Mouse (Mus musculus) testis, adult 2 months (tissue): Measurements from ENCODE around the gene Sppl2c.

Experiments used
- CTCF ChIP-seq: fragments of 200-500 bp; IDR thresholded peaks from 2 replicates; pipeline ENCODE4 v1.5.1; 2012; ENCODE audit warnings: low read depth, mild to moderate bottlenecking, inconsistent platforms, low read length, moderate library complexity; ENCODE audit not compliant: control insufficient read depth, insufficient read depth, insufficient replicate concordance
- POLR2A ChIP-seq: fragments of 200-500 bp; IDR thresholded peaks from 2 replicates; pipeline ENCODE4 v1.6.1; 2012; ENCODE audit warnings: low read depth, mild to moderate bottlenecking, inconsistent platforms, low read length, moderate library complexity; ENCODE audit not compliant: control insufficient read depth

DNA sequence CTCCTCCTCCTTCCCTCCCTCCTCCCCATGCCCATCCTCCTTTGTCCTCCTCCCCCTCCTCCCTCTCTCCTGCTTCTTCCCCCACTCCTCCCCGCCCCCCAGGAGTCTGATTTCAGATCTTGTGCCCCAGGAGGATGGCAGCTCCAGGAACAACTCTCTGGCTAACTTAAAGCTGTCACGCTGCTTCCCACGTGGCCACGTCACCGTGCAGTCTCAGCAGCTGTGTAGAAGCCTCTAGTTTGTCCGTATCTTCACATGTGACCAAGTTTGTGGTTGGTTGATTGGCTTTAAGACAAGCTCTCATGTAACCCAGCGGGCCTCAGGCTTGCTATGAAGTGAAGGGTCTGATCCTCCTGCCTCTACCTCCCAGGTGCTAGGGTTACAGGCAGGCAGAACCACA, 7.2 kb upstream of the Sppl2c start:
- no peak for TF ChIP-seq POLR2A
- no peak for TF ChIP-seq CTCF
